In genomic region chr5:28293990-28294389, GRCm38 (mm10) we compare ENCODE assay signal across 7 mouse cellular contexts. TPM values are rescaled to one million over a fixed set of nuclear protein-coding genes. Genes with fewer than 3 reads are reported as not detected.
DNase-seq lines count a peak whose midpoint lies in the region; ATAC-seq and TF ChIP-seq lines count a peak whose summit lies in the region.

No protein-coding gene starts in this region.

- in situ Hi-C loops in ES-E14 (cut with MboI; ENCODE audit: low sequenced_read_pairs in 2 of 2, unreplicated experiment in 2 of 2): no loop called here

- no peaks in the 10 kb centered on the region for H3K4me1 ChIP-seq in ES-E14 (ENCODE audit: control insufficient read depth in 2 of 2, insufficient read depth in 2 of 2, low read length in 2 of 2, poor library complexity in 1 of 2)
- H3K4me1 ChIP-seq in spleen, adult 2 months (ENCODE audit: control insufficient read depth, insufficient read depth, insufficient read length): no peaks in the 10 kb centered on the region

- WGBS in spleen, adult 2 months: 7% methylated on average over 6 of the region's 6 CpGs

- no peak overlapping the region for H3K4me3 ChIP-seq in ES-E14 (ENCODE audit: insufficient read depth in 1 of 2, low read depth in 1 of 2, low read length in 2 of 2, poor library complexity in 1 of 2, severe bottlenecking in 1 of 2)
- no peak overlapping the region for H3K4me3 ChIP-seq in spleen, adult 2 months (ENCODE audit: extremely low read depth, insufficient read depth, insufficient read length)

- H3K9me3 ChIP-seq in ES-E14 (ENCODE audit: control insufficient read depth, insufficient read depth, low read depth, low read length): no peaks in the 10 kb centered on the region

- no peaks in the 10 kb centered on the region for H3K27me3 ChIP-seq in spleen, adult 2 months (ENCODE audit: control insufficient read depth, insufficient read depth, low read length)

- H3K9ac ChIP-seq in ES-E14 (ENCODE audit: insufficient read depth, low read depth, low read length, poor library complexity, severe bottlenecking): no peak overlapping the region

- TF ChIP-seq POLR2A in spleen, adult 2 months (IDR thresholded peaks at IDR 0.05; ENCODE audit: low read depth, low read length): no peak

- H3K27ac ChIP-seq in ES-E14 (ENCODE audit: insufficient read depth, low read depth, low read length, poor library complexity, severe bottlenecking): no peak overlapping the region
- H3K27ac ChIP-seq in spleen, adult 2 months (ENCODE audit: insufficient read depth, low read length): no peak overlapping the region

- no peaks in the 10 kb centered on the region for H3K36me3 ChIP-seq in ES-E14 (ENCODE audit: control insufficient read depth, insufficient read depth, low read length, poor library complexity, severe bottlenecking)
- H3K36me3 ChIP-seq in spleen, adult 2 months (ENCODE audit: control insufficient read depth, insufficient read depth, low read length): no peaks in the 10 kb centered on the region

- ATAC-seq in megakaryocyte-erythroid progenitor cell, adult 5-6 weeks (replicated peaks; ENCODE audit: low FRiP score, low TSS enrichment, poor library complexity, severe bottlenecking): peak; percentile 81

- peak; percentile 96 for TF ChIP-seq CTCF in spleen, adult 2 months (IDR thresholded peaks at IDR 0.05; ENCODE audit: extremely low read depth, insufficient read depth, insufficient read length, insufficient replicate concordance)

- DNase-seq in ES-E14 (ENCODE audit: low read depth, low spot score): peak; percentile 62
- DNase-seq in adrenal gland, adult 18-20 months (ENCODE audit: low spot score in 2 of 2): peak; percentile 87 to 93
- DNase-seq in embryo, embryonic 11.5 days (ENCODE audit: low read depth, low spot score): peak; percentile 59
- DNase-seq in heart, adult 9 months (ENCODE audit: low spot score in 2 of 2): peak; percentile 15 to 63
- peak; percentile 83 to 98 for DNase-seq in layer of hippocampus, postnatal 25 days (ENCODE audit: extremely low spot score in 1 of 2, low spot score in 1 of 2)
- DNase-seq in spleen, adult 2 months (ENCODE audit: low read depth in 1 of 2, low spot score in 2 of 2): peak; percentile 43 to 81

TF ChIP-seq in ES-E14, 5 proteins besides CTCF, POLR2A, EP300 and RAD21:
- no peak for TF ChIP-seq MAFK (IDR thresholded peaks at IDR 0.05; ENCODE audit: insufficient read depth, low read depth, low read length)
- TF ChIP-seq CHD2 (IDR thresholded peaks at IDR 0.05; ENCODE audit: low read depth, low read length): no peak
- no peak for TF ChIP-seq ZNF384 (IDR thresholded peaks at IDR 0.05; ENCODE audit: low read depth, low read length)
- no peak for TF ChIP-seq HCFC1 (IDR thresholded peaks at IDR 0.05; ENCODE audit: borderline replicate concordance, insufficient read depth, low read length)
- peak; percentile 38; the same call in 1 of the 2 replicates for TF ChIP-seq ZC3H11A (IDR thresholded peaks at IDR 0.05; ENCODE audit: borderline replicate concordance, low read depth, low read length)

RNA-seq across cellular contexts. Expression of gene Rbm33, which starts 22.9 kb away (rescaled TPM):
- 21.2 and 27.7 TPM in 2 replicates for total RNA-seq in ES-E14 (2012; rRNA removed)
- total RNA-seq in adrenal gland, adult 18-20 months (2021): 10 to 100 TPM; 45.6 to 57.5 TPM
- total RNA-seq in layer of hippocampus, postnatal 25 days (2021): 10 to 100 TPM; 57.8 to 74.8 TPM
- 60.5 and 63.1 TPM in 2 replicates for total RNA-seq in megakaryocyte-erythroid progenitor cell, adult 5-6 weeks (2014; fragmentation: Nextera tagmentation)
- 36.8 and 60.4 TPM in 2 replicates for total RNA-seq in megakaryocyte-erythroid progenitor cell, adult 5-6 weeks (2017)
- 33.3 and 44.0 TPM in 2 replicates for polyA plus RNA-seq in spleen, adult 2 months (2012; rRNA removed)

RNA-seq across cellular contexts. Expression of gene Cnpy1, which starts 48.4 kb away (rescaled TPM):
- total RNA-seq in ES-E14 (2012; rRNA removed): 76.9 and 152 TPM in 2 replicates
- total RNA-seq in adrenal gland, adult 18-20 months (2021): not detected
- under 1 TPM; 0.19 to 0.81 TPM for total RNA-seq in layer of hippocampus, postnatal 25 days (2021)
- total RNA-seq in megakaryocyte-erythroid progenitor cell, adult 5-6 weeks (2014; fragmentation: Nextera tagmentation): not detected in 2 replicates
- total RNA-seq in megakaryocyte-erythroid progenitor cell, adult 5-6 weeks (2017): not detected in 2 replicates
- not detected in 2 replicates for polyA plus RNA-seq in spleen, adult 2 months (2012; rRNA removed)

Comparison
In these comparisons a context has a peak if more than half of its experiments do, and no peak if none do; other contexts are left out.
1. DNase-seq: peak in every context shown above with its lines; median percentile 90 in layer of hippocampus, postnatal 25 days; 90 in adrenal gland, adult 18-20 months; 62 in ES-E14; 62 in spleen, adult 2 months; 59 in embryo, embryonic 11.5 days; 39 in heart, adult 9 months.
2. RNA of gene Cnpy1, which starts 48.4 kb away (total RNA-seq): 76.9 to 152 TPM in ES-E14; 0.19 to 0.81 TPM in layer of hippocampus, postnatal 25 days, not detected in adrenal gland, adult 18-20 months and not detected in megakaryocyte-erythroid progenitor cell, adult 5-6 weeks; every median in the first group is over 10 times any median in the second.